Mouse (Mus musculus): ENCODE results near the gene Scand1. TPM values are rescaled to one million over a fixed set of nuclear protein-coding genes. Genes with fewer than 3 reads are reported as not detected.
A peak's percentile ranks its signal among the peaks of the same experiment; 100 is the strongest.

Gene Scand1
- total RNA-seq, 2 experiments from 2014 or later: 65.9 to 66.4 TPM

GRCm38 (mm10) chr2:156307261-156307660 lies 5.2 kb downstream of the Scand1 start:
- no peak for DNase-seq

DNA sequence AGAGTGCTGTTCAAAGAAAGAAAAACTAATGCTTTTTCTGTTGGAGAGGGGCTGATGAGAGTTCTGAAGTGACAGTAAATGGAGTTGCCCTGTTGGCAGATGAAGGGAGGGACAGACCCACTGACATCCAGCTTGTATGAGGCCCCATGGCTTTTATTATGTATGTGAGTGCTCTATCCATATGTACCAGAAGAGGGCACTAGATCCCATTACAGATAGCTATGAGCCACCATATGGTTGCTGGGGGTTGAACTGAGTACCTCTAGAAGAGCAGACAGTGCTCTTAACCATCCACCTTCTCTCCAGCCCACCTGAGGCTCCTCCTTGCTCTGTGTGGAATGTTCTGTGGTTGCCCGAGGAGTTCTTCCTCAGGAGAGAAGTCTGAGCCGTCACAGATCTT lies 6.7 kb downstream of the Scand1 start:
- DNase-seq: no peak

DNA sequence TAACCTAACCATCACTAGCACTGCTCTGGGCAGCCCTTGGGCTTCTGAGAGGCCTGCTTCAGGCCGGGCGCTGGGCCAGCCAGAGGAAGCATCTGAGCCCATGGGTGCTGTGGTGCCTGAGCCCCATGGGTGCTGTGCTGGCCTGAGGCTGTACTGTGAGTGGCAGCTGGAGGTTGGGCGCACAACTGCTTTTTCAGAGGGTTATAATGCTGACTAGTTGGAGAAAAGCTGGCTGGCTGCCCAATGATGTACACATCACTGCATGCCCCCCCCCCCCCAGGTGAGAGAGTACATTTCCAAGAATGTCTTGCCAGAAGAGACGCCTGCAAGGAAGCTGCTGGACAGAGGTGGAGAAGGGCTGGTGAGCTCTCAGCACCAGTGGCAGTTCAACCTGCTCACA lies 8.2 kb downstream of the Scand1 start:
- no peak for DNase-seq

DNA sequence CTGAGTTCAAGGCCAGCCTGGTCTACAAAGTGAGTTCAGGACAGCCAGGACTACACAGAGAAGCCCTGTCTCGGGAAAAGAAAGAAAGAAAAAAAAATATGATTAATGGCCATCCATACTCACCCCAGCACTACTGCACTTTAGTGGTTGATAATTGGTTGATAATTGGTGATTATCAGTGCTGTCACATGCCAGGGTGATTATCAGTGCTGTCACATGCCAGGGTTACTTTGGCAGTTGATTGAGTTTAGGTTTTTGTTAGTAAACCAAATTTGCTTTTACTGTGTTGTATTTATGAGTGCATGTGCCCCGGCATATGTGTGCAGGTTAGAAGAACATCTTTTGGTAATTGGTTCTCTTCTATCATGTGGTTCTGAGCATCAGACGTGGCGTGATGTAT lies 10.4 kb downstream of the Scand1 start:
- DNase-seq: no peak

DNA sequence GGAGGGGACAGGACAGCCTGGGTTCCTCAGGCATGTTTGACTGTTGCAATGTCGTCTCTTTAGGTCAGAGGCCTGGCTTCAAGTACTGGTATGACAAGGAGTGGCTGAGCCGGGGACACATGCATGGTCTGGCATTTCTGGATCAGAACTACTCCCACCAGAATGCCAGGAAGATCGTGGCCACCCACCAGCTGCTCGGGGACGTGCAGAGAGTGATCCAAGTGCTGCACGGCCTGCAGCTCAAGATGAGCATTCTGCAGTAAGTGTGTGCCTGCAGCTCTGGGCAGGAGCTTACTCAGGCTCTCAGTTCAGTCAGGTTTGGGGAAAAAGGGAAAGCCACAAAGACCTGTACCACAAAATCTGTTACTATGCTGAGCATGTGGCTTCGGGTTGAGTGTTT lies 14.0 kb downstream of the Scand1 start:
- no peak for DNase-seq

- DNase-seq: no peak
Measured at GRCm38 (mm10) chr2:156297653-156298052, 14.9 kb downstream of the Scand1 start.

- DNase-seq: no peak
Measured at GRCm38 (mm10) chr2:156296190-156296589, 16.3 kb downstream of the Scand1 start.

GRCm38 (mm10) chr2:156295601-156296063 lies 16.9 kb downstream of the Scand1 start:
- no peak for DNase-seq

DNA sequence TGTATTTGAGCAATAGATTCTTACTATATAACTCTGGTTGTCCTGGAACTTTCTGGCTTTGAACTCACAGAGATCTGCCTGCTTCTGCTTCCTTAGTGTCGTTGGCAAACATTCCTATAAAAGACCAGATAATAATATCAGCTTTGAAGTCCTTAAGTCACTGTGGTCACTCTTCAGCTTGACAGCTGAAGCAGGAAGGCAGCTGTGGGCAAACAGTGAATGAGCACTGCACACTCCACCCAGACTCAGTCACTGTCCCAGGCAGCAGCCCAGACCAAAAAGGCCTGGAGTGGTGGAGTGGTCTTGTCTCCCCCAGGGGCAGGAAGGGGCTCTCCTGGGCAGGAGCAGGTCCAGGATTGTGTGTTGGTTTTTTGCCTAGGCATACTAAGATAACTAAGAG lies 20.5 kb downstream of the Scand1 start:
- no peak for DNase-seq

DNA sequence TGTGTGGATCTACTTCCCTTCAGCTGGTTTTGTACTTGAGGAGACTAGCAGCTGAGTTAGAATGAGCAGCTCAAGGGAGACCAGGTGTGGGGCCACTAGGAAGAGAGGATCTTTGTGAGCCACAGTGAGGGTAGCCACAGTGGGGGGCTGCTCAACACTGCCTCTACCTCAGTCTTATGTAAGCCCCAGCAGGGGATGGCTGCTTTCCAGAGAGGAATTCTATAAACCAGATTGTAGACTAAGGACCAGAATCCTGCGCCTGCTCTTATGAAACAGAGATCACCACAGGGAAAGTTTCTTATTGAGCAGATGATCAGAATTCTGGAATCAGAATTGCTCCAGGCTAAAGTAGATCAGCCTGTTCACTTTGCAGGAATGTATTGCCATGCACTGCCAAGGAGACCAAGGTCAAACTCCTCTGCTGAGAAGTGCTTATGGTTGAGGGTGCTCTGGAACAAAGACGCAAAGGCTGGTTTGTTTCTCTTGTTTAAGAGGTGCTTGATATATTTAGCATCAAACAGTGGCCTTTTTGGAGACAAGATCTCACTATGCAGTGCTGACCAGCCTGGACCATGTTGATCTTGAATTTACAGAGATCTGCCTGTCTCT lies 22.8 kb downstream of the Scand1 start:
- no peak for DNase-seq

DNA sequence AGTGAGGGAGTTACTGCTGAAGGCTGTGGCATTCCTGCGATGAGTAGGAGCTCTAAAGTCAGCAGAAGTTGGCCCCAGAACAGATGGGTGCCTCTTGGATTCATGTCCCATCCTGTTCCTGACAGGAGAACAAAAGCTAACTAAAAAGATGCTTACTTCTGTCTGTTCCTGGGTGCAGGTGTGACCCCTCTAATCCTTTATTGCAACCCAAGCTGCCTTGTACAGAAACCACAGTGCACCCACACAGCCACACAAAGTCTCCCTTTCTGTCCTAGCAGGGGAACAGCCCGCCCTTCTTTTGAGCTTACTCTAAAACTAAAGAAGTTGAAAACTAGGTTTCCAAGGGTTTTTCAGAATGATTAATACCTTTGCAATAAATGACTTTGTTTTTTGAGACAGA lies 24.3 kb downstream of the Scand1 start:
- no peak for DNase-seq

- no peak for DNase-seq
Measured at GRCm38 (mm10) chr2:156286733-156287132, 25.8 kb downstream of the Scand1 start.

GRCm38 (mm10) chr2:156285161-156285560 lies 27.3 kb downstream of the Scand1 start:
- no peak for DNase-seq

DNA sequence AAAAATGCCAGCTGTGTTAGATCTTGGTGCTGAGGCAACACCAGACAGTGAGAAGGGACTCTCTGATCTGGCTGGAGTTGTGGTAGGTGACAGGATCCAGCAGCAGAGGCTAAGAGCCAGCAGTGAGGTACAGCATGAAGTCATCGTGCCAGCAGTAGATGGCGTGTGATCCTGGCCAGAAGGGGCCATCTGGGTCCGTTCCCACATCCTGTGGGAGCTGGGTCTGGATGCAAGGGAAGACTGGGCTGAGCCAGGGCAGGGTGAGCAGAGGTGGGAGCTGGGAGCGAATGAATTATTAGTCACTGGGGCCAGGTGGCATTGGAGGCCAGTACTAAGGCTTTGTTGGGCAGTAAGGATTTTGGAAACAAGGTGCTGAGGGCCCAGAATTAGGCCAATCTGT lies 31.3 kb downstream of the Scand1 start:
- no peak for DNase-seq

- peak; percentile 73 for DNase-seq
Measured at GRCm38 (mm10) chr2:156278226-156279017, 34.1 kb downstream of the Scand1 start.

DNA sequence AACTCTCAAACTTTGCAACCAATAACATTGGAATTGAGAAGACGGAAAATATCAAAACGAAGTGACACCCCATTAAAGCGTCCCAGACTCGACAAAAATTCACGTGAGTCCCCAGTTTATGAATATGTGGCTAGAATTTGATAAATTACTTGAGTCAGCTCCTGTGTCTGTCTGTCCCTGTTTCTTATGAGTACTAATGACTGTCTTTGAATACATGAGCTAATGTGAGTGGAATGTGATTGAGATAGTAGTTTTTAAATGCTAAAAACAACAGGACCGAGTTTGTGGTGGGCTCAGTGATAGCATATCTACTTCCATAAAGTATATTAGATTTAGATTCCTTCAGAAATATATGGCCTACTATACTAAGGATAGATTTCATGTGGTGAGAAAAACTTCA lies 40.0 kb downstream of the Scand1 start:
- DNase-seq: no peak

DNA sequence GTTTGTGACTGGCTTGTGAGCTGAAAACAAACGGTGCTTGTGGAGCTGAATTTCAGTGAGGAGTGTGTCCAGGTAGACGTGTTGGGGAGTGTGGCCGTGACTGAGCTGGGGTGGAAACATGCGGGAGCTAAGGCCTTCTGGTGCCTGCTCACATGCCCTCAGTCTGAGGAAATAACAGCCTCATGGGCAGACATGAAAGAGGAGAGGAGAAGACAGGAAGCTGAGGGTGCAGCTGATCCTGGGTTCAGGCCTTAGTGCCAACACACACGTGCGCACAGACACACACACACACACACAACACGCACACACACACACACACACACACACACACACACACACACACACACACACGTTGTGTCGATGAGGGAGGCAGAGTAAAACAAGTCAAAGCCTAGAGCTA lies 44.9 kb downstream of the Scand1 start:
- DNase-seq: no peak

DNA sequence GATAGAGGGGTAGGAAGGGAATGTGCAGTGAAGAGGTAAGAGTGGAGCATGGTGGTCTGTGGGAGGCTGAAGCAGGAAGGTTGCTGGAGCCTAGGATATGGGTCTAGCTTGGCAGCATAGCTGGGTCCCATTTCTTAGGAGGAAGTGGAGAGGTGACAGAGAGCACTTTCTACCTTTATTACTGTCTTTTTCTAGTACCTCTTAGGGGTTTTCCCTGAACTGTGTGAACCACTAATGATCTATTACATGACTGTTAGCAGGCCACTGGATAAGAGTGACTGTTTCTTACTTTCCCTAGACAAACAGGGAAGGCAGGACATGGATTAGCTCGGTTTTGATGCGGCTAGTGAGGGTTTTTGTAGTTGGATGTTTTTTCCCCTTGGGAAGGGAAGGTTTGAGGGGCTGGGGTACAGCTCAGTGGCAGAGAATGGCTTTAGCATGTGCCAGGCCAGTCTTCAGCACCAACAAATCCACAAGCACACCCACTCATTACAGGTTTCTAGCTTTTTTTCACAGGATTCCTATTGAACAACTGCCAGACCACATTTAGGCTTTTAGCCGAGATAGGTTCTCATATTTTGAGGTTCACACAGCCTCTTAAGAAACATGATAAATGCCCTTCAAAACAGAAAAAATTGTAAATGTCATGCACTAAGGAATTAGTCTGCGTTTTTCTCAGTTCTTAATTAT lies 49.2 kb downstream of the Scand1 start:
- DNase-seq: no peak

Small RNA genes within 50 kb of the gene (microRNA-seq; reads per million reads assigned to microRNA genes)
- 0 reads per million in 2 experiments for gene Gm22759

Other genes starting within 250 kb of the Scand1 start
- gene Spag4, start 247.5 kb downstream of the Scand1 start, total RNA-seq (2021): under 1 TPM; 0.85 to 0.86 TPM
- 10 to 100 TPM; 14.5 to 15.1 TPM for gene Cpne1, start 200.7 kb downstream of the Scand1 start, total RNA-seq (2021)
- 10 to 100 TPM; 13.9 to 17.9 TPM for gene Rbm12, start 200.7 kb downstream of the Scand1 start, total RNA-seq (2021)
- 10 to 100 TPM; 12.8 to 13.4 TPM for gene Gm28036, start 185.6 kb downstream of the Scand1 start, total RNA-seq (2021)
- gene Romo1, start 168.7 kb downstream of the Scand1 start, total RNA-seq (2021): 100 to 1,000 TPM; 207 to 226 TPM
- gene Nfs1, start 168.5 kb downstream of the Scand1 start, total RNA-seq (2021): 10 to 100 TPM; 48.4 to 55.1 TPM
- 100 to 1,000 TPM; 139 to 199 TPM for gene Rbm39, start 132.5 kb downstream of the Scand1 start, total RNA-seq (2021)
- gene Phf20, start 116.2 kb downstream of the Scand1 start, total RNA-seq (2021): 10 to 100 TPM; 25.1 to 27.3 TPM
- gene Cnbd2, start 405 bp downstream of the Scand1 start, total RNA-seq (2021): 1 to 10 TPM; 1.5 to 1.7 TPM
- gene Epb41l1, start 108.2 kb upstream of the Scand1 start, total RNA-seq (2021): 10 to 100 TPM; 16.1 to 18.9 TPM
- 10 to 100 TPM; 16.2 to 18.6 TPM for gene Aar2, start 234.9 kb upstream of the Scand1 start, total RNA-seq (2021)

All from gastrocnemius, postnatal 10 days (tissue).